Mouse (Mus musculus): ENCODE results near the gene Qrich2. TPM values are rescaled to one million over a fixed set of nuclear protein-coding genes. Genes with fewer than 3 reads are reported as not detected.

Qrich2 gene
- total RNA-seq, 1 experiment: 0.22 TPM

DNA sequence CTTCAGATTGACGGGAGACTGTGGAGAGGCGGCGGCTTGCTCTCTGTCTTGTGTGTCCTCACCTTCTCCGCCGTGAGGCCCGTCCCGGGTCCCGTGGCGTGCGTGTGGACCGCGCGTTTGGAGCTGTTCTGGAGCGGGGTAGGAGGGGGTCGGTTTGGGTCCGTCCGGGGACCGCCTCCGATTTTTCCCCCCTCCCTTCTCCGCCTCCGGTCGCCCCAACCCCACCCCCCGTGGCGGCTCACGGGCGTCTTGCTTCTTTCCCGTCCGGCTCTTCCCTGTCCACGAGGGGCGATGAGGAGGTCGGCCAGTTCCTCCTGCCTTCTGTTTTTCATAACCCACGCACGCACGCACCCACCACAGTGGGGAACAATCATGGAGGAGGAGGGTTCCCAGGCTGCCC lies 32.6 kb upstream of the Qrich2 start:
- no peak overlapping the region for H3K27ac ChIP-seq (ENCODE audit: insufficient read depth, low read depth, low read length, poor library complexity, severe bottlenecking)
- no peak for DNase-seq (ENCODE audit: low read depth, low spot score)
- peak overlapping the region; percentile 22 to 58; a peak in 3 of 4 replicates for H3K4me3 ChIP-seq (ENCODE audit: insufficient read depth in 1 of 2, low read depth in 1 of 2, low read length in 2 of 2, poor library complexity in 1 of 2, severe bottlenecking in 1 of 2)
- no peaks in the 10 kb centered on the region for H3K36me3 ChIP-seq (ENCODE audit: control insufficient read depth, insufficient read depth, low read length, poor library complexity, severe bottlenecking)
- H3K4me1 ChIP-seq (ENCODE audit: control insufficient read depth in 2 of 2, insufficient read depth in 2 of 2, low read length in 2 of 2, poor library complexity in 1 of 2): 0 out of 4 replicates have a peak, but pooled peaks cover 0 to 4% of the 10 kb centered on the region in 2 experiments
- H3K9me3 ChIP-seq (ENCODE audit: control insufficient read depth, insufficient read depth, low read depth, low read length): no peaks in the 10 kb centered on the region
- in situ Hi-C loops (cut with MboI; ENCODE audit: low sequenced_read_pairs in 2 of 2, unreplicated experiment in 2 of 2): no loop called here
- peak overlapping the region; percentile 60 for H3K9ac ChIP-seq (ENCODE audit: insufficient read depth, low read depth, low read length, poor library complexity, severe bottlenecking)
- no peak for TF ChIP-seq MAFK (IDR thresholded peaks at IDR 0.05; ENCODE audit: insufficient read depth, low read depth, low read length)
- TF ChIP-seq ZNF384 (IDR thresholded peaks at IDR 0.05; ENCODE audit: low read depth, low read length): no peak
- no peak for TF ChIP-seq ZC3H11A (IDR thresholded peaks at IDR 0.05; ENCODE audit: borderline replicate concordance, low read depth, low read length)
- no peak for TF ChIP-seq HCFC1 (IDR thresholded peaks at IDR 0.05; ENCODE audit: borderline replicate concordance, insufficient read depth, low read length)
- no peak for TF ChIP-seq CHD2 (IDR thresholded peaks at IDR 0.05; ENCODE audit: low read depth, low read length)

DNA sequence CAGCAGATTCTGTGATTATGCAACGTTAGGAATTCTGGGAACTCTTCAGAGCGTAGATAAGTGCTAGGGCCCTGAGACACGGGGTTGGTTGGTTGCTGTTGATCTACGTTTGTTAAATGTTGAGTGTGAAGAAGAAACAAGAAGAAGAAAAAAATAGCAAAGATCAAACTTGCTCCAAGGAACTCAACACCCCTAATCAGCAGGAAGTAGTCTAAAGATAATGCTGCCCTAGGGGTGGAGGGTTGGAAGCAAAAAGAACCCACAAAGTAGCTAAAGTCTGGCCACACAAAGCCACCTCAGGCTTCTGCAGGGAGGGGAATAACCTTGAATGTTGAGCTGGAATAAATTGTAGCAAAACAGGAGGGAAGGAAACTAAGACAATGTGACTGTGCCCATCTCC lies 31.3 kb upstream of the Qrich2 start:
- H3K4me3 ChIP-seq (ENCODE audit: insufficient read depth in 1 of 2, low read depth in 1 of 2, low read length in 2 of 2, poor library complexity in 1 of 2, severe bottlenecking in 1 of 2): no peak overlapping the region
- TF ChIP-seq MAFK (IDR thresholded peaks at IDR 0.05; ENCODE audit: insufficient read depth, low read depth, low read length): no peak
- no peak for TF ChIP-seq ZC3H11A (IDR thresholded peaks at IDR 0.05; ENCODE audit: borderline replicate concordance, low read depth, low read length)
- TF ChIP-seq ZNF384 (IDR thresholded peaks at IDR 0.05; ENCODE audit: low read depth, low read length): no peak
- no peak for TF ChIP-seq HCFC1 (IDR thresholded peaks at IDR 0.05; ENCODE audit: borderline replicate concordance, insufficient read depth, low read length)
- TF ChIP-seq CHD2 (IDR thresholded peaks at IDR 0.05; ENCODE audit: low read depth, low read length): no peak

DNA sequence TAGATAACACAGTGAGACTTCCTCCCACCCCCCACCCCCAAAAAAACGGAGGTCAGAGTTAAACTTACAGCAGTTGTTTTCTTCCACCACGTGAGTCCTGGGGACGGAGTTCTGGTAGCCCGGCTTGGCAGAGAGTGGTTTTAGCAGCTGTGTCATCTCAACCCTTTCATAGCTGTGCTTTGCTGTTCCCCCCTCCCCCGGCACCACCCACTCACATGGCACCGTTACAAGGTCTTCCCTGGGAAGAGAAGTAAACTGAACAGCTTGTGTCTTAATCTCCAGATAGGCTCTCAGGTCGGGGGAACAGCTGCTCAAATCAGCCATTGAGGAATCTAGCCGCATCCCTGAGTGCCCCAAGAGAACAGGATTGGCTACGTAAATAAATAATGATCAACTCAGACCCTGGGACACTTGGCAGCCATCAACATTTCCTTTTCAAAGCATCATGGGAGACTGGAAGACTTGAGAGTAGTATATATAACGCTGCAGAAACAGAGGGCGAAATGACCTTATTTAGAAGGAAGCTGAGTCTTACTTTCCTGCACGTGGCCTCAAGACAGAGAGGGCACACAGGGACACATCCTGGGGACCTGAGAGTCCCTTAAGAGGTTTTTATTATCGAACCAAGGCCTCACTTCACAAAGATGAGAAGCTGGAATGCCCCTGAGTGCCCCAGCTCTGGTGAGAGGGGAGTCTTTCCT lies 28.6 kb upstream of the Qrich2 start:
- DNase-seq (ENCODE audit: low read depth, low spot score): no peak
- in situ Hi-C loops (cut with MboI; ENCODE audit: low sequenced_read_pairs in 2 of 2, unreplicated experiment in 2 of 2): no loop called here
- Histone ChIP-seq H3K9ac (ENCODE audit: insufficient read depth, low read depth, low read length, poor library complexity, severe bottlenecking) (no peak overlapping the region; the same call in 1 of the 2 replicates), H3K4me3 (ENCODE audit: insufficient read depth in 1 of 2, low read depth in 1 of 2, low read length in 2 of 2, poor library complexity in 1 of 2, severe bottlenecking in 1 of 2) (no peak overlapping the region), H3K36me3 (ENCODE audit: control insufficient read depth, insufficient read depth, low read length, poor library complexity, severe bottlenecking) (no peaks in the 10 kb centered on the region), H3K4me1 (ENCODE audit: control insufficient read depth in 2 of 2, insufficient read depth in 2 of 2, low read length in 2 of 2, poor library complexity in 1 of 2) (peaks cover 0 to 6% of the 10 kb centered on the region in 2 experiments; a peak in 1 of 4 replicates), H3K9me3 (ENCODE audit: control insufficient read depth, insufficient read depth, low read depth, low read length) (no peaks in the 10 kb centered on the region), H3K27ac (ENCODE audit: insufficient read depth, low read depth, low read length, poor library complexity, severe bottlenecking) (no peak overlapping the region)
- TF ChIP-seq ZNF384 (IDR thresholded peaks at IDR 0.05; ENCODE audit: low read depth, low read length) (no peak), HCFC1 (IDR thresholded peaks at IDR 0.05; ENCODE audit: borderline replicate concordance, insufficient read depth, low read length) (no peak), ZC3H11A (IDR thresholded peaks at IDR 0.05; ENCODE audit: borderline replicate concordance, low read depth, low read length) (no peak), CHD2 (IDR thresholded peaks at IDR 0.05; ENCODE audit: low read depth, low read length) (no peak), MAFK (IDR thresholded peaks at IDR 0.05; ENCODE audit: insufficient read depth, low read depth, low read length) (no peak)

More for the DNA sequence above, 31.3 kb upstream of the Qrich2 start:
- H3K9ac ChIP-seq (ENCODE audit: insufficient read depth, low read depth, low read length, poor library complexity, severe bottlenecking): no peak overlapping the region
- no peak for DNase-seq (ENCODE audit: low read depth, low spot score)
- peaks cover 0 to 4% of the 10 kb centered on the region in 2 experiments; a peak in 1 of 4 replicates for H3K4me1 ChIP-seq (ENCODE audit: control insufficient read depth in 2 of 2, insufficient read depth in 2 of 2, low read length in 2 of 2, poor library complexity in 1 of 2)
- H3K27ac ChIP-seq (ENCODE audit: insufficient read depth, low read depth, low read length, poor library complexity, severe bottlenecking): no peak overlapping the region
- in situ Hi-C loops (cut with MboI; ENCODE audit: low sequenced_read_pairs in 2 of 2, unreplicated experiment in 2 of 2): no loop called here
- no peaks in the 10 kb centered on the region for H3K36me3 ChIP-seq (ENCODE audit: control insufficient read depth, insufficient read depth, low read length, poor library complexity, severe bottlenecking)
- no peaks in the 10 kb centered on the region for H3K9me3 ChIP-seq (ENCODE audit: control insufficient read depth, insufficient read depth, low read depth, low read length)

DNA sequence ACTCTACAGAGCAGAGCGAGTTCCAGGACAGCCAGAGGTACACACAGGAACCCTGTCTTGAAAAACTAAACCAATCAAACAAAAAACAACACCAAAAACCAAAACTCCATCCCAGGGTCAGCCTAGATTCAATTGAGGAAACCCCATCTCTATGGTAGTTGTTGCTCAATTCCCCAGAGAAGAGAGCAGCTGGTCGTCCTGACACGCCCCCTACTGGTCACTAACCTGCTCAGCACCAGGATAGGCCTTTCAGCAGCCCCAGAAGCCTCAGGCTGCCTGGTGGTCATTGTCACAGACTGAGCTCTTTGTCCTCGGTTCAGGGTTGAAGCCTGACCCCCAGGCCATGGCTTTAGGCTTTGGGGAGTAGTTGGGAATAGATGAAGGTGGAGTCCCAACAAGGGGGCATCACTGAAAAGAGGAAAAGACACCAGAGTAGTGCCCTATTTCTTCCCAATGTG lies 27.8 kb upstream of the Qrich2 start, which contains the start of gene Prpsap1:
Prpsap1 (minus strand) TSS at position 408 of the 458 bp plus-strand sequence.
- Histone ChIP-seq H3K27ac (ENCODE audit: insufficient read depth, low read depth, low read length, poor library complexity, severe bottlenecking) (no peak within 1 kb of the TSS), H3K9me3 (ENCODE audit: control insufficient read depth, insufficient read depth, low read depth, low read length) (no peaks in the 10 kb centered on the region), H3K4me1 (ENCODE audit: control insufficient read depth in 2 of 2, insufficient read depth in 2 of 2, low read length in 2 of 2, poor library complexity in 1 of 2) (peaks cover 0 to 6% of the 10 kb centered on the region in 2 experiments; a peak in 1 of 4 replicates), H3K9ac (ENCODE audit: insufficient read depth, low read depth, low read length, poor library complexity, severe bottlenecking) (peak within 1 kb of the TSS; percentile 13; the same call in 1 of the 2 replicates), H3K4me3 (ENCODE audit: insufficient read depth in 1 of 2, low read depth in 1 of 2, low read length in 2 of 2, poor library complexity in 1 of 2, severe bottlenecking in 1 of 2) (no peak within 1 kb of the TSS), H3K36me3 (ENCODE audit: control insufficient read depth, insufficient read depth, low read length, poor library complexity, severe bottlenecking) (no peaks in the 10 kb centered on the region)
- TF ChIP-seq MAFK (IDR thresholded peaks at IDR 0.05; ENCODE audit: insufficient read depth, low read depth, low read length): no peak
- no peak for TF ChIP-seq HCFC1 (IDR thresholded peaks at IDR 0.05; ENCODE audit: borderline replicate concordance, insufficient read depth, low read length)
- TF ChIP-seq CHD2 (IDR thresholded peaks at IDR 0.05; ENCODE audit: low read depth, low read length): no peak
- no peak for TF ChIP-seq ZNF384 (IDR thresholded peaks at IDR 0.05; ENCODE audit: low read depth, low read length)
- no peak for TF ChIP-seq ZC3H11A (IDR thresholded peaks at IDR 0.05; ENCODE audit: borderline replicate concordance, low read depth, low read length)
- in situ Hi-C loops (cut with MboI; ENCODE audit: low sequenced_read_pairs in 2 of 2, unreplicated experiment in 2 of 2): no loop called here
- peak; percentile 62 for DNase-seq (ENCODE audit: low read depth, low spot score)
